Mouse (Mus musculus): ENCODE measurements around the gene BC049352. TPM values are rescaled to one million over a fixed set of nuclear protein-coding genes. Genes with fewer than 3 reads are reported as not detected.

Gene BC049352
- total RNA-seq, 2 experiments from 2014 or later, result not detected

DNA sequence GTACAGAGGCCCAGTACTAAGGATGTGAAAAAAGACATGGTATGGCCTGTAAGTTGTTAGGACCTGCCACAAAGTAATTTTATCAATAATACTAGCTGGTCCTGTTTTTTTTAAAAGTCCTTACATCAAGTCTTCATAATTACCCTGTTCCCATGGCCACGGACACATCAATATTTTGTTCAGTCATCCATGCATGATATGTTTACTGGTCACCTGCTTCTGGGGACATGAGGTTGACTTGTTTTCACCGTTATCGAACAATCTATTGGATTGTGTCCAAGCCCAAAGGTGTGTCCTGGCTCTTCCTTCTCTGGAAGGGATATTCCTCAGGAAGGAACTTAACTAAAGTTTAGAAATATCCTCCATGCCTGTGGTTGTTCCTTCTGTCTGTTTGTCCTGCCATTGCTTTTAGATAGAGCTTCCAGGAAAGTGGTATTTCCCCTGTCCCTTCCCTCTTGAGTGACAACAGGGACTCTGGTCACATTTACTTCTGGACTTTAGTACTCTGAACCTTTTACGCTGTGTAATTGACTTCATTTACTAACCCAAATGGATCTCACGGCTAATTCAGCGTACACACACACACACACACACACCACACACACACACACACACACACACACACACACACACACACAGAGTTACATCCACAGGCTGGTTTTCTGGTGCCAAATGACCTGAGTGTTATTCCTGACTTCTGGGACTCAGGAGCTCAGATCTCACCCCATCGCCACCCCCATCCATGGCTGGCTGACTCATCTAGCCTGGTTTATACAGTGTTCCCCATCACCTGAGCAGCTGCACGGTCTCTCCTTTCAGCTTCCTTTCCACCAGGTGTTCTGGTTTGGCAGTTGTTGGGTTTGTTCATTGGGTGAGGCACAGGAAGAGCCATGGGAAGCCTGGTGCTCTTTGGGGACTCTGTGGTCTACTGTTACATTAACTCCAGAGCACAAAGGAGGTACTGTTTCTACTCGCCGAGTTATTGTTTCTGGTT lies 7.1 kb downstream of the BC049352 start:
- intact Hi-C loops (cut with DNase I), result no loop called here
- DNase-seq, result no peak

DNA sequence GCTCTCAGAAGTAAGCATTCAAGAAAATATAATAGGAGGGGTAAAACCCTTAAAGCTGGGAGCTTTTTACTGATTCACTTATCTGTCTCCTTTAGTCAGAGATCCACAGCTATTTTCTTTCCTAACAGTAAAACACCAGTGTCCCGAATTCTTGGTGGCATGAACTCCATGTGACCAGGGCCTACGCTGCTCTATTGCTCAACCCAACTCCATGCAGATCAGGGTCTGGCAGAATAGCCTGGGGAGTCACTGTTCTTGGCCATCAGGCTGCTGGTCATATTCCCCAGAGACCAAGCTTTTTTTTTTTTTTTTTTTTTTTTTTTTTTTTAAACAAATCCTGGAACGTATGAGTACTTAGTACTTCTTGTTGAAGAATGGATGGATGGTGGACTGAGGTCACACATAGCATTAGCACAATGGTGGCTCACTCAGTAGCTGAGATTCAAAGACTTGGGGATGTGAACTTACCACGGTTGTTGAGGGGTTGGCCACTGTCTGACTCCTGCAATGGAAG lies 7.9 kb downstream of the BC049352 start:
- DNase-seq, result no peak
- intact Hi-C loops (cut with DNase I), result no loop called here

DNA sequence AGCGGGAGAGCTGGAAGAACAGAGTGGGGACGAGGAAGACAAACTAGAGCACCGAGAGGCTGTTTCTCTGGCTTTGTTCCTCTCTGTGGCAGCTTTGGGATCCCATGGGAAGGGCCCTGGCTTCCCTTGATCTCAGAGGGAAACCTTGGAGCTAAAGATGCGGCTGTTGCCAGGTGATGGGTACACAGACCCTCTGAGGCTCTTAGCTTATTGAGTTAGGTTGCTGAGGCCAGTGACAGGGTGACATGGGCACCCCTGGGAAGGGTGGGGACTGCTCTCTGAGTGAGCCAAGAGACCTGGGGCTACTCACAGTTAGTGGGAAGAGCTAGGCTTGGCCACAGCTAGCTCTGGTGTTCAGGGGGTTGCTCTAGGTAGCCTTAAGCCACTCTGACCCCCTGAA lies 13.7 kb downstream of the BC049352 start:
- DNase-seq, result no peak
- intact Hi-C loops (cut with DNase I), result no loop called here

DNA sequence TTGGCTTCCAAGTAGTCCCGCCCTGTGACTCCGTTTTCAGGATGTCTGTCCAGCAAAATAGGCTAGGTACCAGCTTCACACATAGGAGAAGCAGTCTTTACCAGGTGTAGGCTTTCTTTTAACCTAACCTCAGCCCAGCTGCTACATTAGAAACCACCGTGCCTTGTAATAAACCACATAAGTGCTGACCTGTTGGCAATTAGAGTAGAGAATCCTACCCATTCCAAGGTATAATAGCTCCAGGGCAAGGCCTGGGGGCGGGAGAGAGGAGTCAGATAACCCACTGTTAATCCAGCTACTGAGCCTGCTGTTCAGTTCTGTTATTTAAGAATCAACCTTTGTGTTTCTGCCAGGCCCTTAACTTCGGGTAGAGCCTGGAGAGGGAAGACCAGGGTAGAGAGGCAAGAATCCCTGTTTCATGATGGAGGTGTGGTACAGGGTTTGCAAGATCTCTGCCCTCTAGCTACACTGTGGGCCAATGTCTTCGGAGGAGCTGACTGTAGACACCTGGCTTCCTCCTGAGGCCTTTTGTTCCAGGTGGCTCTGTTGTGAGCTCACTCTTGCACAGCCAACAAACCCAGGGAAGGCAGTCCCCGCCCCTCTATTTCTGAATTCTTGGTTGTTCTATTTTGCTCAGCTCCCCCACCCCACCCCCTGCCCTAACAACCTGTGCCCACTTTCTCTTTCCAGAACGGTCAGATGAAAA lies 14.5 kb downstream of the BC049352 start:
- DNase-seq, result no peak
- intact Hi-C loops (cut with DNase I), result no loop called here

DNA sequence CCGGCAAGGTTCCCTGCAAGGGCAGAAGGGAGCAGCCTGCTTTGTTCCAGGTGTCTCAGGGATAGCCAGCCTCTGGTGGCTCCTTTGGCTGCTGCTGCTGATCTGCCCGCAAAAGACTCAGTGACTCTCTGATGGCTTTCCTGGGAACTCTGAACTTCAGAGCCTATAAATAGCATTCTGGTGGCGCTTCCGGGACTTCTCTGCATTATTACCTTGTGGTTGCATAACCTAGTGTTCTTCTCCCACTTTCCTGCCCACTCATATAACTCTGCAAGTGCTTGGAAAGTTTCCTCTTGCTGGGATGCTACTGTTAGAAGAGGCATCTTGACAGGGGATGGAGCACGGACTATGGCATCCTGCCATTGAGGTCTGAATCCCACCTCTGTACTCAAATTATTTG lies 15.7 kb downstream of the BC049352 start:
- intact Hi-C loops (cut with DNase I), result no loop called here
- DNase-seq, result no peak

DNA sequence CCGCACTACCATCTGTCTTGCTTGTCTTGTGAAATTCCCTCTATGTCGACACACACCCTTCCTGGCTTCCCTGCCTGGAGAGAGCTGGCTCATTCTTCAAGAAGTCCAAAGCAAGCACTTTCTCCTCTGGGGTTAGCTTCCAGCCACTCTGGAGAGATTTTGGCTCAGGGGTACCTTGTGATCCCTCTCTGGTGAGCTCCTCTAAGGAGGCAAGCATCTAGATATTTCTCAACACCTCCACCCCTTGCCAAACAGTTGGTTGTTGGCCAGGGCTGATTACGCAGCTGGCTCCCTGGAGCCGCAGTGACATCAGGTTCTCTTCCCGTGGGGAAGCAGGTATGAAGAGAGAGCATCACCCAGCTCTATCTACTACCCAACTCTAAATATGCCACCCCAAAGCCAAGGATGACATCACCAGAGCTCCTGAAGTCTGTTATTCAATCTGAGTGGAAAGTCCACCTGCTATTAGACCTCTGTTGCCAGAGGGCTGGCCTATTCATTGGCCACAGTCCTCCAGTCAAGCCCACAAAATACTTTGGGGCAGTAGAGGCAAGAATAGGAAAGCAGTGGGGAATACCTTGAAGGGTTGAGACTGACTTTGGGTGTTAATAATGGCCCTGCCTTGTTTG lies 19.6 kb downstream of the BC049352 start:
- DNase-seq, result no peak
- intact Hi-C loops (cut with DNase I), result no loop called here

DNA sequence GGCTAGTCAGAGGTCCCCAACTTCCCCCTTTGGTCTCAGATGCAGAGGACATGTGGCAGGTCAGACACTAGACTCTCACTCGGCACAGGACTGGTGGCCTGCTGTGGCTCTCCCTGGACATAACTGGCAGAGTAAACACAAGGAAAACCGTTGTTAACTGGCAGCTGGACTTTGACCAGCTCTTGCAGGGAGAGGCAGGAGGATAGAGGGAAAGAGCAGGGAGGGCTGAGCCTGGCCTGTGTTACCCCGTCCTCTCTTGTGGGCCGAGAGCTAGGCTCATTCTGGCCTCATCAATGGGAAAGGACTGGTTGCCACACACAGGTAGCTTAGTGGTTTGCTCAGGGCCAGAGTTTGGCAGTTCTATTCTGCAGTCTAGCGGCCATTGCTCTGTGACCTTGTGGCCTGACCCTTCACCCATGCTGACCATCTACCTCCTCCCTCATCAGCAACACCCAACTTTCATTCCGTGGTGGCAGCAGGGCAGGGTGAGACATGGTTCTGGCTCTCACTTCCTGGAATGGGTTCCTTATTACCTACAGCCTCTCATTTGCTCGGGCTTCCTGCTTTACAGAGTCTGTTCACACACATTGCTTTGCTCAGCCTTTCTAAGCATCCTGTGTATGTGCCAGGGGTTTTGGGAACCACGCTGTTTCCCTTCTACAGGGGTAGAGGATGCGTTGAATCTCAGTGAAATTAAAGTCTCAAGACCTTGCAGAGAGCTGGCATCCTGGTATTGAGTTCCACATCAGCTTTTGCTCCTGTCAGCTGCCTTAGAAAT lies 20.4 kb downstream of the BC049352 start:
- intact Hi-C loops (cut with DNase I), result no loop called here
- no peak for DNase-seq

DNA sequence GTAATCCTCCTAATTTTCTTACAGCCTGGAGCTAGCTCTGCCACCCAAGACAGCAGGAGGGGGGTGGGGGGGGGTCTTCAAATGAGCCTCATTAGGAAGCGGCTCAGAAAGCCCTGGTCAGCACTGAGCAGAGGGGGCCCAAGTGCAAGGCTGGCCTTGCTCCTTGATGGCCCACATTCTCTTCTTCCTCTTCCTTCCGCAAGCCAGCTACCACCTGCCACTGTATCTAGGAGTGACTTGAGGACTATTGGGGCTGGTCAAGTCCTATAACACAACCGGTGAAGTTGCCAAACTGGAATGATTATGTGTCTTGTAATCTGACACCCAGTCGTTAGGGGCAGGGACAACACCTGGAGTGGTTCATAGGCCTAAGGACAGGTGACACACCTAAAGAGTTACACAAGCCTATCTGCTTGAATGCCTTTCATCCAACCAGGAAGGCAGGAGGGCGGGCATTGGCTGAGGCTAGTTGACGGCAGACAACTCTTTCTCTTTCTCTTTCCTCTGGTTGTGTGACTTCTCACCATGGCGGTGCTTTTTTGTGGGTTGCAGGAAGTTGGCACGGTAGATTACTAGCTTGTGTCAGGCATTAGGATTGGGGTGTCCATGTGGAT lies 22.1 kb downstream of the BC049352 start, which contains the start of gene Tmprss4:
Gene Tmprss4, minus strand, starts transcription at position 296 of the 614 bp plus-strand sequence.
- intact Hi-C loops (cut with DNase I), result no loop called here
- DNase-seq, result no peak

DNA sequence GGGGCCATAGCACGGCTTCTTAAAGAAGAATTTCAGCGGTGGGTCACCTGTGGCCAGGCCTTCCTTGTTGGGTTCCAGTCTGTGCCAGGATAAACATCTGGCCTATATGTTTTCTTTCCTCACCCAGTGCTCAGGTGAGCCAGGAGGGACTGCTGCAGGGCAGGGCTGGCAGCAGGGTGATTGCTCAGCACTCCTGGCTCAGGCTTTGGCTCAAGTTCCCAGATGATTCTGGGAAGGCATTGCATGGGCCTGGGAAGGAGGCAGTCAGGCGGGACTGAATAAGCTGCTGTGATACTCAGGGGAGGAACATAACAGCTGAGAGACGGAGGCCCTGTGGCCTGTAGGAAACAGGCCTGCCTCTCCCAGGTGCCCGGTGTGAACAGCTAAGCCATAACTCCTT lies 23.3 kb downstream of the BC049352 start:
- intact Hi-C loops (cut with DNase I), result no loop called here
- no peak for DNase-seq

DNA sequence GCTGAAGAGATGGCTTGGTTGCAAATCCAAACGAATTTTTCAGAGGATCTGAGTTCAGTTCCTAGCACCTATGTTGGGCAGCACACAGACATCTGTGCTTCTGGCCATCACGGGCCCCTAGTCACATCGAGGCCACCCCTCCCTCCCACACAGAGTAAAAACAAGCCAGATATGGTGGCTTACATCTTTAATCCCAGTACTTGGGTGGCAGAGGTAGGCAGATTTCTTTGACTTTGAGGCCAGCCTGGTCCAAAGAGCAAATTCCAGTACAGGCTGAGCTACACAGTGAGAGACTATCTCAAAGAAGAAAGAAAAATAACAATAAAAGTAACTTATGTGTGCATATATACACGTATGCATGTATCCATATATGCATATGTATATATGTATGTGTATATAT lies 24.3 kb downstream of the BC049352 start:
- no peak for DNase-seq
- intact Hi-C loops (cut with DNase I), result no loop called here

DNA sequence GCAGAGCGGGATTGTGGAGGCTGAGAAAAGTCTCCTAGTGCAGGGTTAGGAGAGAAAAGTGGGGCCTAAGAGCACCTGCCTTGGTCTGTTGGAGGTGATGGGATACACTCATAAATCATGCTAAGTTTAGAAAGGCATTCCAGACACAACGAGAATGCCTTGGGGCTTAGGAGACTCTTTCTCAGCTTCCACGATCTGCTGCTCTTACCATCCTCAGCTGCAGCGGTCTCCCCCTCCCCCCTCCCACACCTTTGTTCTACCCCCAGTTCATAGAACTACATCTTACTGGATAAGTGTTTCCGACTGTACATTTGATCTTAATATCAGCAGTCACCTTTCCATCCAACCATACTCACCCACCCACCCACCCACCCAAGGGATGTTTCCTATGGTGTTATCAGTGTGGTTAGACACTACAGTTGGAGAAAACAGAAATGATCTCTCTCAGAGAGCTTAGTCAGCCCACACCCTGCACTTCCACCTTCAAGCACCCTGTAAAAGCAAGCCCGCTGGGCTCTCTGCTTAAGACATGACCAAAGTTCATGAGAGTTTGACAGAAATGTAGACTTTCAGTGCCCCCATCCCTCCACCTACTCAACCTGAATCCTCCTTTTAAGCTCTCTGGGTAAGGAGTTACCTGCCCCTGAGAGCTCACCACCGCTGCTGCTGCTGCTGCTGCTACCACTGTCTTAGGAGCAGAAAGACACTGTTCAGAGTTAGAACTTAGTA lies 25.4 kb downstream of the BC049352 start:
- intact Hi-C loops (cut with DNase I), result no loop called here
- DNase-seq, result no peak

DNA sequence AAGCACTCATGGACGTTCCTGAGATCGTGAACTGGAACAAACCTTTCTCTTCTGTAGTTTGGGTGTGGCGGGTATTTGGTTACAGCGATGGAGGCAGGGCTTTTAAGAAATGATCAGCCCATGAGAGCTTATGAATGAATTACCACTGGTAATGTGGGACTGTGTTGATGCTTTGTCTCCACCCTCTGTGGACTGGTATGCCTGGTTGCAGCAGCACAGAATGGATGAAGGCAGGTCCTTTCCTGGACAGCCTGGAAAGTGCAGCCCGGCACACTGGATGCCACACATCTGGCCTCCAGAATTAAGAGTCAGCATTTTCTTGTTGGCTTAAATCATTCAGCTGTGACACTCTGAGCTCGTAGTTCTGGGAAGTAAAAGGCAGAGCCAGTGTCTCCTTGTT lies 30.2 kb downstream of the BC049352 start:
- intact Hi-C loops (cut with DNase I), result no loop called here
- no peak for DNase-seq

DNA sequence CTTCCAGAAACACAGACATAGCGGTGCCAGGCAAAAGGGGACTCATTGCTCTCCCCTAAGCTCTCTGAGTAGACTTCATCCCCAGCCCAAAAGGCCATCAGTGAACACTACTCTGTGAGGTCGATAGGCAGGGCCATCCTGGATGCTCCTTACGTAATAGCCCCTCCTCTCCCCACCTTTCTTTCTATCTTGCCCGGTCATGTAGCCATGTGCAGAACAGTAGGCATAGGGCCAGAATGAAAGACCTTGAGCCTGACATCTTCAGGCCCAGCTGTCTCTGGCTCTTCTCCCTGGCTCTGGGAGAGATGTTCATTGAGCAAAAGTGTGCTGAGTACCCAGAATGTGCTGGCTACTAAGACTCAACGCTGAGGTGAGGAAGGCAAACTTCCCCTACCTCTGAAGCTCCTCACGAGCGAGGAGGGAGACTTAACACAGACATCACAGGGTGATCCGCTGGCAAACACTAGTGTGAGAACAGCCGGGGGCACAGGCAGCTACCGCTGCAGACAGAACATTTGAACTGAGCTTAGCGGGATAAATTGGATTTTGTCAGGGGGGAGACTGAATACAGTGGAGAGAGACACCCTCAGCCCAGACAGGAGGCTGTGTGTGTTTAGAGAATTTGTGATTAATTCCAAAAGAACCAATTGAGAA lies 33.8 kb downstream of the BC049352 start:
- intact Hi-C loops (cut with DNase I), result no loop called here
- no peak for DNase-seq

DNA sequence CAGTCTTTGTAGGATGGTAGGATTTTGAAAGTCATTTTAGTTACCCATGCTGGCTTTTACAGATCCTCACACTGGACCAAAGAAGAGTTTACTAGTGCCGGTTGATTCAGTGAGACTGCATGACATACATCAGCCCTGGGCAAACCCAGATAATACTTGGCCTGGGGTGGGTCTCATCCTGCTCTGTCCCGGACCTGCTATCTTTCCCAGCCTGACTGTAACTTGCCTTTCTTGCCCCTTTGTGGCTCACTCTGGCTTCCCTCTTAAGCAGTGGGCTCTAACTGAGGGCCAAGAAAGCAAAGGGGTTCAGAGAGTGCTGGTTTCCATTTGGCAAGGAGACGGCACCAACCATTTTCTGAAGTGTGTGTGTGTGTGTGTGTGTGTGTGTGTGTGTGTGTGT lies 37.8 kb downstream of the BC049352 start:
- intact Hi-C loops (cut with DNase I), result loop anchor here (2.0 to 5.0 kb wide), 2 partner anchors 78 to 197 kb away; no protein-coding TSS in a partner anchor
- DNase-seq, result no peak

DNA sequence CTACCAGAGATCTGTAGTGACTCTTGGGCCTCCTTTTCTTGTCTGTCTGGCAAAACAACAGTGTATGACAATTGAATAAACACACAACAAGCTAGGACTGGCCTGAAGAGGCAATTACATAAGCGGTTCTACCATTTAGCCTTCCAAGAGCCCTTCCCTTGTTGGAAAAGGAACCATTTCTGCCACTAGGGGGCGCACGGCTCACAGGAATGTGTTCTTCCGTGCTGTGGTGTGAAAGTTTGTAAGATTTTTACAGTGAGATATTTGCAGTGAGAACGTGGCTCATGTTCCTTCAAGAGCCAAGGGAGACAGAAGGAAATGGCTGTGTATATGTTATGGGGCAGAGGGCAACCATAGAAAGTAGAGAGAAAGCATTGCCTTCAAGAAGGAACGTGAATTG lies 39.8 kb downstream of the BC049352 start:
- intact Hi-C loops (cut with DNase I), result loop anchor here (1.0 to 5.0 kb wide), 3 partner anchors 76 to 195 kb away; no protein-coding TSS in a partner anchor
- peak; percentile 88 to 95 for DNase-seq

DNA sequence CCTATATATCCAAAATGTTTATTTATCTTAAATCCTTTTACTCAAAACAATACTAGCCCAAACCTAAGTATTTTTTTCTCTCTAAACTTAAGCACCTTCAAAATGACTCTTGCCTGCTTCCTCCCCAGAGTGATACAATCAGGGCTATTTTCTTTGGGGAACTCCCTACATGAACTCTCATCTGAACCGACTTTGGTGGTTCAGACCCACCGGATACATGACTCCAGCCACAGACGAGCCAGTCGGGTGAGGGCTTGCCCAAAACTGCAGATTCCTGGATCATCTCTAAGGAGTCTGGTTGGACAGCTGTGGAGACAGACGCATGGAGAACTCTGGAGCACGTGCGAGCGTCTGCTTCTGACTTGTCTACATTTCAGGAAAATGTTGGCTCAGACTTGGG lies 47.6 kb downstream of the BC049352 start:
- intact Hi-C loops (cut with DNase I), result no loop called here

DNA sequence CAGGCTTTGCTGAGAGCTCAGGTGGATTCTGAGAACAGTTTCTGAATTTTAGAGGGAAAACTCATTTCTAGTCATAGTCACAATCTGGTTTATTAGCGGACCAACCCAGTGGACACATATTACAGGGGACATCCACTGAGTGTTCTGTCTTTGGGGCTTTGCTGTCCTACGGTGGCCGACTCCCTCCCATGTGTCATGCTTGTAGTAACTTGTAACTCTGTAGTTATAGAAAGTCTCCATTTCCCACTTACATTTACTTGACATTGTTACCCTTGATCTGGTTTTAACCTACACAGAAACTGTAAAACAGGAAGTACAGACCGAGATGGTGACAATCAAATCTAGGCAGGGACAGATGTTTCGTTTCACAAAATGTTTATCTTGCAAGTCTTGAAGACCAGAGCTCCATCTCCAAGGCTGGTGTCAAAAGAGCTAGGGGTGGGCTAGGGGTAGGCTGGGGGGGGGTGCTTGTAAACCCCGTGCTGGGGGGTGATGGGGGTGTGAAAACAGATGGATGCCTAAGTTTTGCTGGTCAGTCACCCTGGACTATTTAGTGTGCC lies 53.9 kb downstream of the BC049352 start:
- DNase-seq, result no peak

More for the DNA sequence above, 47.6 kb downstream of the BC049352 start:
- no peak for DNase-seq

DNA sequence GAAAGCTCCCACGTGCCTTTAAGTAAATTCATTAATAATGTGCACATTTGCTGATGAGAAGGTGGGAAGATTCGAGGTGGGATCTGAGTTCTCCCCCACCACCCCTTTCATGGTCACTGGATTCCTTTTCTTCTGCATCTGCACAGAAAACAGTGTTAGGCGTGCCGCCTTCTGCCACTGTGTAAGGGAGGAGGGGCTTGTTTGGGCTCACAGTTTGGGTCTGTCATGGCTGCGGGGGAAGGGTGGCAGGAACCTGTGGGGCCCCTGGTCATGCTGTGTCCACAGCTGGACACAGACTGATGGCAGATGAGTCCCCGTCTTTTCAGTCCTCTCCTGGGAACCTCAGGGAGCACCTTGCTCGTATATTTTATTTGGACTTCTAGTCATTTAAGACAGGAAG lies 54.9 kb downstream of the BC049352 start:
- intact Hi-C loops (cut with DNase I), result no loop called here
- no peak for DNase-seq

More for the DNA sequence above, 53.9 kb downstream of the BC049352 start:
- intact Hi-C loops (cut with DNase I), result no loop called here

Measured in heart, postnatal 14 days (tissue).